Mouse (Mus musculus): ENCODE data around the gene Cox4i2. TPM values are rescaled to one million over a fixed set of nuclear protein-coding genes. Genes with fewer than 3 reads are reported as not detected.

Gene Cox4i2
- polyA plus RNA-seq, 3 experiments from 2014 or later, result not detected

DNA sequence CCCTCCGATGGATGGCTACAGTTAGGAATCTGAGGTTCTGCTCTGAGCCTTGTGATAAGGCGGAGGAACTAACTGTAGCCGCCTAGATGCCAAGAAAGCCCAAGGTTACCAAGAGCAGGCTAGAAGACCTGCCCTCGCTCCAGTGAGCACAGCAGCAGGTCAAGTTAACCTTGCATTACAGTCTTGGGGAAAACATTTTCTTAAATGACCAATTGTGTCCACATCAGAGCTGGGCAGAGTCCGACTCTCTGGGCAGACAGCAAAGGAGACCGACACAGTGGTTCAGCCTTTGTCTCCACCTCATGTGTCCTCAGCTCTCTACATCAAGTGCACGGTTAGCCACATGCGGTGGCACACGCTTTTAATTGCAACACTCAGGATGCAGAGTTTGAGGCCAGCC, 17.6 kb downstream of the Cox4i2 start:
- no peak for ATAC-seq

DNA sequence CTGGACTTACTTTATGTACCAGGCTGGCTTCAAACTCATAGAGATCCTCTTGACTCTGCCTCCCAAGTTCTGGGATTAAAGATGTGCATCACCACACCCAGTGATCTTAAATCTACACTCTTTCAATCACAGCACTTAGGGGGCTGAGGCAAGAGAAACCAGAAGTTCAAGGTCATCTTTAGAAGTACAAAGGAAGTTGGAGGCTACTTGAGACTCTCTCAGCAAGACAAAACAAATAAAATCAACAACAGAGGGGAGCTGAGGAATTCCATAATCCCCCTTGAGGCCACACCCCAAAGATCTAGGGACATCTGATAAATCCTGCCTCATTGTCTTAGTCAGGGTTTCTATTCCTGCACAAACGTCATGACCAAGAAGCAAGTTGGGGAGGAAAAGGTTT, 18.3 kb downstream of the Cox4i2 start:
- no peak for ATAC-seq

DNA sequence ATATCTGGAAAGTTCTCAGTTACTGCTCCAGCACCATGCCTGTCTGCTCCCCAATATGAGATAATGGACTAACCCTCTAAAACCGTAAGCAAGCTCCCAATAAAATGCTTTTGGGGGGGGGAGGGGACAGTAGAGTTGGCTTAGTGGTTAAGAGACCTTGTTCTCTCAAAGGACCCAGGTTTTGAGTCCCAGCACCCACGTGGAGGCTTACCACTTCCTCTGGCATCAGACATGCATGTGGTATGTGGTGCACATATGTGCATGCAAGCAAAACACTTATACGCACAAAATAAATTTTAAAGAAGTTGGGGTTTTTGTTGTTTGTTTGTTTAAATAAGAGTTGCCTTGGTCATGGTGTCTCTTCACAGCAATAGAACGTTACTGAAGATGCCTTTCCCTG, 21.4 kb downstream of the Cox4i2 start:
- ATAC-seq, result peak; percentile 86

DNA sequence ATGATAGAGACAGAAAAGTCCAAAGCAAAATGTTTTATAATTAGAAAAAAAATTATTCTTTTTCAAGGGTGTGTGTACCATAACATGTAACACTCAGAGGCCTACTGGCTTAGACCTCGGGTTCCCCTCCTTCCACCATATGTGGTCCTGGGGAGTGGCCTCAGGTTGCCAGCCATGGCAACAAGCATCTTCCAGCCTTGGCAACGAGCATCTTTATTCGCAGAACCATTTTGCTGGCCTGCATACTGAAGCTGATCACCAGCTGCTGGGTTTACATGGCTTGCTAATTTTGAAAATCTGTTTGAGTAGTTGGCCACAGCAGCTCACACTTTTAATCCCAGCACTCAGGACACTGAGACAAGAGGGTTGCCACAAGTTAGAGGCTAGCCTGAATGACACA, 22.0 kb downstream of the Cox4i2 start:
- ATAC-seq, result no peak

DNA sequence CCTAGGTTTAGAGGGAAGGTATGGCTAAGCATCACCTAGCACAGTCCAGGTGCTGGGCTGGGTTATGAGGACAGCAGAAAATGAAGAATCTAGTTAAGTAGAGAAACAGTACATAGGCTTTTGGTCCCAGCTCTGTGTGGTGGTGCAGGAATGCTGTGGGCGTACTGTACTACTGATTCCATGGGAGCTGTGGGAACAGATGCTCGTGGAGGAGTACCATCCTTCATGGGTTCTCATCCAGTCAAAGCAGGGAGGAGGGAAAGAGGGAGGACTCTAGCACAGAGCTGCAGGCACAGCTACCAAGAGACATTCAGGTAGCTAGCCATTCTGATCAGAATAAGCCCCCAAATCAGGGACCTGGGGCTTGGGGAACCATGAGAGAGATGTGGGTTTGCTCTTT, 22.5 kb downstream of the Cox4i2 start:
- no peak for ATAC-seq

DNA sequence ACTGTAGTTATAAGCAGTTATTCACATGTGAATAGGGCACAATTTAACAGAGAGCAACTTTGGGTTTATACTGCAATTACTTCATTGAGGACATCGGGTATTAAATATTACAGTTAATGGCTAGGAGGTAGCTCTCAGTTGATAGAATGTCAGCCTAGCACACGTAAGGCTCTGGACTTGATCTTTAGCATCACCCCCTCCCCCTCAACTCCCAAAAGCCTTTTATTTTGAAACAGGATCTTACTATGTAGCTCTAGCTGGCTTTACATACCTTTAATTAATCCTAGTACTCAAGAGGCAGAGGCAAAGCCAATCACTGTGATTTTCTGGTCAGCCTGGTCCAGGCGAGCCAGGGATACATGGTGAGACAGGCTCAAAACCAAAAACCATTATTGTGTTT, 23.1 kb downstream of the Cox4i2 start:
- ATAC-seq, result no peak

DNA sequence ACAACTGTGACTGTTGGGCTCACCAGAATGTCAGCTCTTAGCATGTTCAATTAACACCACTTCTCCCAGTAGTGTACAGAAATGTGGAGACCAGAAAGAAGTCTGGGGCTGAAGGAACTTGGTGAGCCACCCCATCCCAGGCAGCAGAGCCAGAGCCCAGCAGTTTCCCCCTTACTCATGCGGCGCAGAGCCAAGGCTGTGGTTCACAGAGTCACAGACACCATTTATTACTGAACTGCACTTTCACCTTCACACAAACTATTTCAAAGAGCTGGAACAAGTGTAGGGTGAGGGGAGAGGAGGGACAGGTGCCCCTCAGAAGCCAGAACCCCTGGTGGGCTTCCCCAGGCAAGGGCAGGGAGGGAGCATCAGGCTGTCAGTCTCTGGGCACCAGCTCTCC, 26.5 kb downstream of the Cox4i2 start:
- ATAC-seq, result no peak

DNA sequence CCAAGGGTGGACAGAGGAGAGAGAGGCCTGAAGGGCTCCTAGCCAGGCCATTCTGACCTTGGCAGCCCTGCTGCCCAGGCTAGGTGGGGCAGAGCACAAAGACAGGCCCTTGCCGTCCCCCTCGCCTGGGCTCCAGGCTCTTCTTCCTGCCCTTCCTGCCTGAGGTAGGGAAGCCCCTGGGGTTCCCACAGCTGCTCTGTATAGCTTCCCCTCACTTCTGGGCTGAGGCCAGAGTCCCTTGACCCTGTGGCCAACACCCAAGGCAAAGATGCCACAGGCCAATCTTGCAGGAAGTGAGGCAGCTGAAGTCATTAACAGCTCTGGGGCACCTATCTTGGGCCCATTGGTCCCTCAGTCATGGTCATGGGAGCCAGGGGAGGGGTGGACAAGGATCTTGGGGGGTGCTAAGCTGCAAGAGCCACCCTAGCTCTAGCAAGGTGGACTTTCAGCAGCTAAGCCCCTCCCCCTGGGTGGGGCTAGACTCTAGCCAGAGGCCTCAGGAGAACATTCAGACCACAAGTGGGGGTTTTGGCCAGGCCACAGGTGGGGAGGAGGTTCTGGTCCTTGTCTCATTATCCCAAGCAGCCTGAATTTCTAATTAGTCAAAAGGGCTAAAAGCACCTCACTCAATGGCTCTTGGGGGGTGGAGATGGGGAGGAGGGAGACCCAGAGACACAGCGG, 27.2 kb downstream of the Cox4i2 start:
- ATAC-seq, result no peak

DNA sequence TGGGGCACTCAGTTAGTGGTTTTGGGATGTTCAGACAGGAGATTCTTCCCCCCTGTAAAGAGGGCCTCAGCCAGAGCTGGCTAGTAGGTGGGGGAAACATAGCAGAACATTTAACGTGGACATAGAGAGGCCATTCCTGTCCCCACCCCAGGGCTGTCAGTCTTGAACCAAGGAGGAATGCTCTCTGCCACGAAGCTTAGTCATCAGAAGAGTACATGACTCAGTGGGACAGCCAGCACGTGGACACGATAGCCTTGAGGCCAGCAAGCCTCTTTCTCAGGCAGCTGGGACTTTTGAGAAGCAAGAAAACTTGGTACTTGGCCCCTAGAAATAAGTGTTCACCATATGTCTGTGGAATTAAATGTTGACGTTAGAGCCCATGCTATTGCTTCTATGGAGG, 28.7 kb downstream of the Cox4i2 start:
- ATAC-seq, result no peak

DNA sequence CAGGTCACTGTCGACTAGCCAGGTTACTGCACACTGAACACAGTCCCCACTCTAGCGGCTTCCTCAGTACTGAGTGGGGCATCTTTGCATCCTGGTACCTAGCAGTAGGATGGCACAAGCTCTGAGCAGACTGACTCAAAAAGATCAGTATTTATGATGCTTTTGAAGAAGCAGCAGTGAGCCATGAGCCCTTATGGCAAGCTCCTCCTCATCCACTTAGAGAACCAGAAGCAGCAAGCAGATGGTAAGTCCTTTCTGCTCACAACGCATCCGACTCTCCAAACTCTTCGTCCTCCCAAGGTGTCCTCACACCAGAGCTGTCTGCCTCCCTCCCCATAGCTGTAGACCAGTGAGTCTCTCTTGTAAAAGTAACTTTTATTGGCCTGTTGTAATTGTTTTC, 29.3 kb downstream of the Cox4i2 start:
- ATAC-seq, result no peak

DNA sequence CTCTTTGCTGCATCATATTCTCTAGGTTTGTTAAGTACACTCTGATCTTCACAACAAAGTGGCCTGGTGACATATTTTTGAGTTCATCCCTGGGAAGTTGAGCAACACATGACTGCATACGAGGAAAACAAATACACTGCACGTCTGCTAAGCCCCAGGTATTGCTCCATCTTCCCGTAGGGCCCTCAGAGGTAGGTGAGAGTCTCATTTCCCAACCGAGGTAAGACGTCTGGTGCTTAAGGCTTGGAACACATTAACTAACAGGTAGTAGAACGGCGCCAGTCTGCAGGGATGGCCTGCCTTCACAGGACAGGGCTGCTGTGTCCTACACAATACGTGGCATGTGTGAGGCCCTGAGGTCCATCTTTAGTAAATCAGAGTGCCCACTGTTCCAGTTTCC, 30.7 kb downstream of the Cox4i2 start:
- no peak for ATAC-seq

DNA sequence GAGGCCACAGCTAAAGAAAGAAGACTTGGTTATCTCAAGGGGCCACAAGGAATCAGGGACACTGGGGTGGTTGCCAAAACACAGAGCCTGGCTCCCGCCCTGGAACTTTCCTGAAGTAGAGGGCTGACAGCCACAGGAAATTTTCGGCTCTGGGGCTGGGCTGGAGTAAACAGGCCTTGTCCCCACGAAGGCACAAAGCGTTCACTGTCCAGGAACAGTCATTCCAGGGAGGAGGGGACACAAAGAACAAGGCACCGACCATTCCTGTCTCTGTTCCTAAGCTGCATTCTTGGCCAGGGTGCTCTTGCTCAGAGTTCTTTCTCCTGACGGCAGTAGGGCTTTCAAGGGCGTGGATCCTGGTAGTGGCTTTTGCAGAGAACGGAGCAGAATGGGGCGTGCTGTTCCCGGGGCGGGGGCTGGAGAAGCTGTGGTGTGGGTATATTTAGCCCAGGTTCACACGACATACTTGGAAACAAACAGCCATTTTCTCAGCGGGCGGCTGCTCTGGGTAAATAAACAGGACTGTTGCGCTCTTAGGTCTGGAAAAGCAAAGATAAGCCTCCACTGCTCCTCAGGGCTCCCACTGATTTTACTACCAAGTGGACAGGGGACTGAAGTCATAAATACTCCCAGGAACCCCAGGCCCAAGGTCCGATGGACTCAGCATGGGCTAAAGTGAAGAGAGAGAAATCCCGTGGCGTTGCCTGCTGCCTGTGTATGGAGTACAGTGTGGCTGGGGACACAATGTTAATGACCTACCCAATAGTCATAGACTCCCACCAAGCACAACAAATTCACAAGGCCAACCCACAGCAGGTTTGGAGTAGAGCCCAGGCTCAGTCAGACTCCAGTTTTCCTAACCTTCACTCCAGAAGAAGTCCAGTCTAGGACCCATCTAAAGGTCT, 31.7 kb downstream of the Cox4i2 start:
- no peak for ATAC-seq

DNA sequence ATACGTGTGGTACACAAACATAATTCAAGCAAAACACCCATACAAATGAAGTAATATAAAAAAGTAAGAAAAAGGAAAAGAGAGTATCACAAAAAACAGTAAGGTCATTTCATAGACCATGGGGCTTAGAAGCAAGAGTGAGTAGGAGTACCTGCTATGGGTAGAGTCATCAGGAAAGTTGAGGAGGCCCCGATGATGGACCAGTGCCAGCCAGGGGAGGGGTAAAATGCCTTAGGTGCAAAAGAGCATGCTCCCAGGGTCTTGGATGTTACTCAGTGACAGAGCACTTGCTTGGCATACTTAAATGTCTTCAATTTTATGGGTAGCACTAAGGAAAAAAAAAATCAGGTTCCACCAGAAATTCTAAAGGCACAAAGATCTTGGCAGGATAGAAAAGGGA, 33.2 kb downstream of the Cox4i2 start:
- ATAC-seq, result no peak

DNA sequence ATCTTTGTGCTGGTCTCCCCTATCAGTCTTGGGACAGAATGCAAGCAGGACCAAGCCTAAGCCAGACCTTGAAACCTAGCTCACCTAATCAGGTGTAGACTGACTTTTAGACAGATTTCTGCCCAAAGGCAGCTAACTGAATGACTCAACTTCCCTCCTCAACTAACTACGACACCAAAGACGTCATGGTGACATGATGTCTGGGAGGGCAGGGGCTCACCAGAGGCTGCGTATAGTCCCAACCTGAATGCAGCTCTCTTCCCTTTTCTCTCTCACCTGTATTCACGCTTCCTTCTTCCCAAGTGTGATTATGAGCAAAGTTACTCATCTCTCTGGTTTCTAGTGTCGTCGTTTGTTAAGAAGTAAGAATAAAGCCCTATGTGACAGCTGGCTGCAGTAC, 33.6 kb downstream of the Cox4i2 start:
- peak; percentile 41 for ATAC-seq

DNA sequence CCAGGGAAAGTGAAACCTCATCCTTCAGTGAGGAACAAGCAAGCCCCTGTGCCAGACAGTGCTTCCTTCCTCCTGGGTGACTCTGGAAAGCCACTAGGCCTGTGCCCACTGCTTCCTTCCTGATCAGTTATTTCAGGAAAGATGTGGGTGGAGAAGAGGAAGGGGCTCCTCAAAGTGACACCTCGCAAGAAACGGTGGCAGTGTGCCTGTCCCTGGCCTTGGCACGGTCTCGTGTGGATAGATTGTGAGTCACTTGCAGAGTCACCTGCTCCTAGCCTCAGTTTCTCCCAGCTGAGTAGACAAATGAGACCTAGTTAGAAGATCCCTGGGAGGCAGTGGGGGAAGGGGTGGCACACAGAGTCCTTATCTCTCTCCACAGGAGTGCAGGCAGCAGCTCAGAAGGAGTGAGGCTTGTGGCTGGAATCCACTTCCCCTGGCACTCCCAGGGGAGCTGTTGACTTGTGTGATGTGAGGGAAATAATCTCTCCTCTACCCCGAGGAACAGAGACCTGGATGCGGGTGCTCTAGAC, 35.0 kb downstream of the Cox4i2 start:
- ATAC-seq, result peak; percentile 15

DNA sequence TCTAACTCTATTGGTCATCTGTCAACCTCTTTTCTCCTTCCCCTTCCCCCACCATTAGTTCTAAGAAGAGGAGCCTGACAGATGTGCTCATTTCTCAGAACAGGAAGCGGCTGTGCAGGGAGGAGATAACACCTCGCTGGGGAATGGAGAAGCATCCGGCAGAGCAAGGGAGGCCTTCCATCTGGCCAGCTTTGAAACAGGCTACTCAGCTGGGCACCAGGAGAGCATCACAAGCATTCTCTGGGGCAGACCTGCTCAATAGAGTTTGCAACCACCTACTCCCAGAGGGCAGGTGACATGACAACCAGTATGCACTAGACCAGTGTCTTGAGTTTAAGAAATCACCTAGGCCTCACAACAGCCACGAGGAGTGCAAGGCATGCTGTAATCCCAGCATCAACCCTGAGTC, 35.6 kb downstream of the Cox4i2 start:
- ATAC-seq, result peak; percentile 81

DNA sequence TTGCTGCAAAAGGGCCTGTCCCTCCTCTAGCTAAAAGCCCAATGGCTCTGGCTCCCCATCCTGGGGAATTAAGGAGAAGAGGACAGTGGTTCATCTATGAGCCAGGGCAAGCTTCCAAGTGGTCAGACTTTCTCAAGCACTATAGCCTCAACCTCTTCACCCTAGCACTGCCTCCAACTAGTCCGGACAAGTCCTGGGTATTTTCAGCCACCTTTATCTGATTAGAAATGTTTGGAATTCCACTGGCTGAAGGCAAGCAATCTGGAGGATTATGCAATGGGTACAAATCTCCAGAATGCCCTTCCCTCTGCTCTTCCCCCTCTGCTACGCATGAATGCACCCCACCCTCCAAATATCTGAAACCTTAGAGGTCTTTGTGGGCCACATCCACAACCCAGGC, 38.5 kb downstream of the Cox4i2 start:
- no peak for ATAC-seq

DNA sequence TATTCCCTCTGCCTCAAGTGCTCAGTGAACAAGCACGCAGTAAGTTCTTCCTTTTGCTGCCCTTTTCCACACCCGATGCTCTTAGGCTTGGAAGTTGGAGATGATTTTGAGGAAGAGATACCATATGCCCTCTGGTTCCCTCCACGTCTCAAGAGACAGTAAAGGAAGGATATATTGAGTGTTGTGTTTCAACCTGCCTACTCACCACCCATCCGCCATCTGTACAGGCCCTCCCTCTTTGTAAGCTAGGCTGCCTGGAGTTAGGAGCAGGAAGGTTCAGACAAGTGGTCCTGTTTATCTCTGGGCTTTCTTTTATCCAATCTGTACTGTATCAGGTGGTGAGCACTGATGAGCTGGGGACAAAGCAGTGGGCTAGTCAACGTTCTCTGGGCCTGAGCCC, 39.4 kb downstream of the Cox4i2 start:
- ATAC-seq, result no peak

DNA sequence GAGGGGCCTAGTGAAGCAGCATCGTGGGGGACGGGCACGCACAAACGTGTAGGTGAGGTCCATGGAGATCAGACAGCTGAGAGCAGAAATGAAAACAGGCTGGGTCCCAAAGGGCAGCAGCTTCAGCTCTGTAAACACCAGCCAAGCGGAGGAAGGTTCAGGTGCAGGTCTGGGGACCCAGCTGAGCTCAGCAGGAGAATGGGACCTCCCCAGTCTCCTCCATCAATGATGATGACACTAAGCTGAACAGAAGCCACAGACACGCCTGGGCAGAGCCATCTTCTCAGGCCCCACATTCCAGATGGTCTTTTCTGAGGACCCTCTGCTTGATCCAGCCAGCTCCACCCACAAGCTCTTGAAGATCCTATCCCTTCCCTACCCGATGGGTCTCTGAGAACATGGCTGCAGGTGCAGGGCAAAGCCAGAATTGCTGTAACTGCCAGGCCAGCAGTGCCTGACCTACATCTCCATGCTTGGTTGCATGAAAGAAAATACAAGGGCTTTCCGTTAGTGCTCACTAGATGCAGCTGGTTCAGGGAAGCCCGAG, 40.4 kb downstream of the Cox4i2 start:
- no peak for ATAC-seq

DNA sequence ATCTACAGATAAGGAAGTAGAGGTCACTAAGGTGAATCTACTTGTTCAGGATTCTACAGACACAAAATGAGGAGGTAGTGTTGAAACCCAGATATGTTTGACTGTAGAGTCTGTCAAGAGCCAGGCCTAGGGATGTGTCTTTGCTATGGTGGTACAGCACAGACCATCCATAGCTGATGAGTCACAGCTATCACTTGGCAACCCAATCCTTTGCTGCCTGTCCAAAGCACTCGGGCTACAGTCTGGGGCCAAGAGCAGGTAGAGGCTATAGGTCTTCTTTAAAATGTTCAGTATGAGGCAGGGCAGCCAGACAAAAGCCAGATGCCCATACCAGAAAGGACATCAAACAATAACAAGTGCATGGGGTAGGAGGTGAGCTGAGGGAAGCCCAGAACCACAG, 43.6 kb downstream of the Cox4i2 start:
- ATAC-seq, result no peak

DNA sequence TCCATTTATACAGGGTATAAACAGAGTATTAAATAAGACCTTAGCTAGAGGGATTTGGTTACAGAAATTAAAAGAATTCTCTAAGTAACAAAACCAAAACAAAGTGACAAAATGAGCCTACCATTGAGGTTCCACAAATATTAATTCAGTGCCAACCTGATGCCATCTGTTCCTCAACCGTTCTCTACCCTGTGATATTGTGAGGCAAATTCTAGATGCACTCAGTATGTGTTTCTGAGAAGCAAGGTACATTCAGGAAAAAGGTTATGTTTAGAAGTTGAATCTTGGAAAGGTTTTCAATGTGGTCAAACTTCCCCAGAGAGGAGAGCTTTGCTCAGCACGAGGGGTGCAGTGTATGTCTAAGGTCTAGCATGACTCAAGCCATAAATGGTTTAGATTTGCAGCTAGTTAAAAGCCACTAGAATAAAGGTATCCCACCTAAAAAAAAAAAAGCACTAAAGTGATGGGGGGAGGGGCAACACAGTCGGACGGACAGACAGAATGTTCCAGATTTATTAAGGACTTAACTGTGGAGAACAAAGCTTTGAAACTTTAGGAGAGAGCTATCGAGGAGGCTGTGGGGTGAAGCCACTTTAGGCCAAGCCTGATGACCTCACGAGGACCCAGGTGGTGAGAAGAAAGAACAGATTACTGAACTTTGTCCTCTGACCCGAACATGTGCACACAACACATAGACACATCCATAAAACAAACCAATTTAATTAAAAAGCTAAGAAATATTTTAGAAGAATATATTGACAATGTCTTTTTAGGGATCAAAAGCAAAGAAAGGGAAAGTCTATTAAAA, 46.2 kb downstream of the Cox4i2 start:
- no peak for ATAC-seq

DNA sequence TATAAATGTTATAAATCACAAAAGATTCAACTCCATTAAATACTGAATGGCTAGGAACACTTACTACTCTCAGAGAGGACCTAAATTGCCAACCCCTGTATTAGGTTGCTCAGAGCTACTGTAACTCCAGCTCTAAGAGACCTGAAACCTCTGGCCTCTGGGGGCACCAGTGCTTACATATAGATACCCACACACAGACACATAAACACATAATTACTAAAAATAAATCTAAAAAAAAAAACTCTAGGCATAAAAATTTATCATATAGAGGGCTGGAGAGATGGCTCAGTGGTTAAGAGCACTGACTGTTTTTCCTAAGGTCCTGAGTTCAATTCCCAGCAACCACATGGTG, 46.8 kb downstream of the Cox4i2 start:
- ATAC-seq, result no peak

DNA sequence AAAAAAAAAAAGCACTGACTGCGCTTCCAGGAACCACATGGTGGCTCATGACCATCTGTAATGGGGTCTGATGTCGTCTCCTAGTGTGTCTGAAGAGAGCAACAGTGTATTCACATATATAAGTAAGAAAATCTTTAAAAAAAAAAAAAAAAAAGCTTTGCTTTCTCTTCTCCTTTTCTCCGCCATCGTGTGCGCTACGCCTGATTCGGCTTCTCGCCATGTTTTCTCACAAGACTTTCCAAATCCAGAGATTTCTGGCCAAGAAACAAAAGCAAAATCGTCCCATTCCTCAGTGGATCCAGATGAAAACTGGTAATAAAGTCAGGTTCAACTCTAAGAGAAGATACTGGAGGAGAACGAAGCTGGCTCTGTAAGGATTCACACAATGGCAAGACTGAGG, 48.3 kb downstream of the Cox4i2 start:
- no peak for ATAC-seq

Data from inflammation-experienced regulatory T-cells, adult 6 months (primary cell).